Mouse (Mus musculus) fibroblast of lung, adult 2 months (primary cell): ENCODE measurements around the gene Pogk.

Experiments used
- DNase-seq: peaks from one replicate; pipeline ENCODE4 v3.0.0-alpha.2; 2011; ENCODE audit warnings: low read depth

The Pogk gene

DNA sequence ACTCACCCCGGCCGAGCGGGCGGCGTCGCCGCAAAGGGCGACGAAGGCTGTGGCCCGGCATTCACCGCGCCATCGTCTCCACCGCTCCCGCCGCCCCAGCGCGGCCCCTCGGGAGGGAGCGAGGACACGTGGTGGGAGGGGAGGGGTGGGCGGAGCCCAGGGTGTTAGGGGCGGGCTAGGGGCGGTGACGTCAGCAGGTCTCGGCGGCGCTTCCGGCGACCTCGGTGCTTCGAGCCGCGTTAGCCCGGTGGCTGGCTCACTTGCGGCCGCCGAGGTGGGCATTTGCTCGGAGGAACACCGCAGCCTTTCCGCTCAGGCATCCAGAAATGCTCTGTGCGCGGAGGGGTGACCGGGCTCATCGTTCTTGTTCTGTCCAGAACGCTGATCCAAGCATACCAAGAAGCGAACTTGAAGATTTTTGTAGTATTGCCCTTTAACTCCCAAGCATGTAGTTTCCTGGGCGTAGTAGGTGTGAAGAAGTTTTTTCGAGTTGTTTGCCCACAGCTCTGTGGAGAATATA lies at the start of gene Pogk:
TSS of gene Pogk (minus strand) at position 163 of the 520 bp plus-strand sequence.
- no peak for DNase-seq

DNA sequence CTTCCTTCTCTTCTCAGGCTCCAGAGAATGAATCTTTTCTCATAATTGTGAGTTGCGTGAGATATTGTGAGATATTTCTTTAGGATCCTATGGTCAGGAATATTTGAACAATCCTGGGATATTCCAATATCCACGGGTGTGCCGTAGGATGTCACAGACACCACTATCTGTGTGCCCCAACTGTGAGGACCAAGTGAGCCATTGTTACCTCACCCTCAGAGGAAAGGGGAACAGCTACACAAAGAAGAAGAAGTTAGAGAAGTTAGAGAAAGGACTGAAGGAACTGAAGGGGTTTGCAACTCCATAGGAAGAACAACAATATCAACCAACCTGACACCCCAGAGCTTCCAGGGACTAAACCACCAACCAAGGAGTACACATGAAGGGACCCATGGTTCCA lies 32.3 kb upstream of the Pogk start:
- no peak for DNase-seq

DNA sequence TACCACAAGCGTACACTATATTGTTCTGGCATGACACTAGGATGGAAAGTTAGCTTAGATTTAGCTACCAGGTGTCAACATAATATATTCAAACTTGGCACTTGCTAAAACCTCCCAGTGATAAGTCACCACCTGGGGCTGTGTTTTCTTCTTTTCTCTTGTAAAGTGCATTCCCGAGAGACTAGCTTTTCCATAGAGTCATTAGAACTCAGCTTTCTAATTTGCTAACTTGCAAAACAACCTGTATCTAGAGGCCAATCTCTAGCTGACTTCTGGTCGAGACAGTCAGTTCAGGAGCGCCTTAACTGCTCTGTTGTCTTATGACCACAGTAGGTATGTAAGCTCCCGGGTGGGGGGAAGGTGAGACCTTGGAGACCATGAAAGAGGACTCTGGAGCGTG lies 29.8 kb upstream of the Pogk start:
- DNase-seq, result no peak

DNA sequence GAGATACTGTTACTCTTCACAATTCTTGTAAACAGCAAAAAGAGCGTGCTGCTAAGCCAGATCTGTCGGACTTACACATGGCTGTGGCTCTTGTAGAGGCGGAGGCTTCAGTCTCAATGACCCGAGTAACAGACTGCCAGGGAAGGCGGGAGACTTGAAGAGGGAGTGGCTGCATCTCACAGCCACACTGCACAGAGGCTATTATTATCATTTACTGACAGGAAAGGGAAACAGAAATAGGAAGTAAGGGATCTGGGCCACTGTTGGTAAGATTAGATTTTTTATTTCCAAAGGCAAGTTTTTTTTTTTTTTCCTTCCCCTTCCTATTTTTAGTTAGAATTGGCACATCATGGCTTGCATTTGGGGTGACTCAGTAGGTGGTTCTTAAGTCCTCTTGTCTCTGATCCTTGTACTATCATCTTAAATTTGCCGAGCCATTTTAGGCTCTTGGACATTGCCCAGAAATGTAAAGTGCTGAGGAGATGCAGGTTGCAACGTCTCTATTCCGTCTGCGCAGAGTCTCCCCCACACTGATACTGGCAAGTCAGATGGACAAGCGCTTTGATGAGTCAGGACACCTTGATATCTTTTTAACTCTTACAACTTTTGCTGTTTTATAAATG lies 20.3 kb upstream of the Pogk start:
- DNase-seq, result no peak

DNA sequence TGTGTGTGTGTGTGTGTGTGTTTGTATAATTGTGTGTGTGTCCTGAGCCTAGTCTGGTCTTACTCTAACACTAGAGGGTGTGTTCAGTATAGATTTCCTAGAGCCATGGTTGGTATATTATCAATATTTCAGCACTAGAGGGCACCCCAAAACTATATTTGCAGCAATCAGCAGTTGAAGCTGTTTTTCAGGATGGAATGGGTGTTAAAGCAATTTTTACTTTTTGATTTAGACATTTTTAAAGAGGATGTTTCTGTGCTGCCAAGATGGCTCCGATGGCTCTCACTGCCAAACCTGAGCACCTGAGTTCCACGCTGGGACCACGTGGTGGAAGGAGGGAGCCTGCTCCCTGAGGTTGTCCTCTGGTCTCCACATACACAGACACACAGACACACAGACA lies 19.4 kb upstream of the Pogk start:
- DNase-seq, result no peak

DNA sequence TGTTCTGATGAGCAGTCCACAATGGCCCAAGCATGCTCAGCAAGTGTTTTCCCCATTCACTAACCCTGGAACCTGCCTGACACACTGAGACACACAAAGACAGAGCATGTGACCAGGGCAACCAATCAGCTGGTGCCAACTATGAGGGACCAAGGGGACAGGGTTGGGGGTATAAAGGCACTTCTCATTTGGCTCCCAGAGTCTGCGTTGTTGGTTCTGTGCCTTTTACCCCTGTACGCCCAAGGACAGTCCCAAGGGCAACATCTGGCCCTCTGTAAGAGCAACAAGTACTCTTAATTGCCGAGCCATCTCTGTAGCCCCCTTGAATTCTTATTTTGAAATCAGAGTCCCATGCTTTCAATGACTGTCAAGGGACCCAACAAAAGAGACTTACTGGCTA lies 2.6 kb upstream of the Pogk start:
- no peak for DNase-seq

DNA sequence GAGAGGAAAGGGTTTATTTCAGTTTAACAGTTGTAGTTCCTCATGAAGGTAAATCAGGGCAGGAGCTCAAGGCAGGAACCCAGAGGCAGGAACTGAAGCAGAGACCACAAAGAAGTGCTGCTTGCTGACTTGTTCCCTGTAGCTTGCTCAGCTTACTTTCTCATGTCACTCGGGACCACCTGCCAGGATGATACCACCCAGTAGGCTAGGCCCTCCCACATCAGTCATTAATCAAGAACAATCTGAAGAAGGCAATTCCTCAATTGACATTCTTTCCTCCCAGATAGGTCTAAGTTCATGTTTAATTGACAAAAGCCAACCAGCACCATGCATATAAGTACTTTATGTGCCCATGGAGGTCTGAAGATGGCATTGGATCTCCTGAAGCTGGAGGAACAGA lies 1.9 kb upstream of the Pogk start:
- DNase-seq, result no peak

DNA sequence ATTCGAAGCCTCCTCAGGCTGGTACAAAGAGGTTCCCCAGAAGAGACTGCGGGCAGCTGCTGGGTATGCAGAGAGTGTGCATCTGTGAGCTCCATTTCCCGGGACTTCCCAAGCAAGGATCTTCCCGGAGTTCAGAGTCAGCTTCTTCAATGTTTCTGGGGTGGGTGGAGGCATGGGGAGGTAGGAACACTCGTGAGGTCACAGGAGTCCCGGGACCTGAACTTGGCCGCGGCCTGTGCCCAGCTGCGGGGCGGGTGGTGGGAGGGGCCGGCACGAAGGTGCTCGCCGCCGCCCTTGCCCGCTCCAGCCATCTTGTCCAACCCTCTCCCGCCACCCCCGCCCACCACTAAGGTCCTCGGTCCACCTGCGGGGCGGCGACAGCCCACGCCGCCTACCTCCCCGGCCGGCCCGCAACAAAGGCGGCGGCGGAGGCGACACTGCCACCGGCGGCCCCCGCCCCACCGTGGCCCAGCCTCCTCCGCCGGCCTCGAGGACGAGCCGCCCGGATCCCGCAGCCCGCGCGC lies 424 bp downstream of the Pogk start:
- DNase-seq, result no peak

DNA sequence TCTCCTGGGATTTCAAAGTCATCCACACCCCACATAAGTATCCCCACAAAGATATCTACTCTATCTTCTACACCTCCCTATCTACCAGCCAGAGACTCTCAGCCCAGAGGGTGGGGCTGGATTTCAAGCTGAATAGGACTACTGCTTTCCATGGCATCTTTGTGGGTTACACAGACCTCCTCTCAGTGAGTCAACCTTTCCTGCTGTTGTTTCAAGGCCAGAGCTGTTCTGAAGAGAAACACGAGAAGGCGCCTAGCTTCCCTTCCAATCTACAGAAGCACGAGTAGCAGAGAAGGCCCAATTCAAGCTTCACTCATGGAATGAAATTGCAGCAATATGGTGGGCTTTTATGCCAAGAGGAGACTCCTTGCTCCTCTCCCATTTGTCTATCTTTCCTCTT lies 5.8 kb downstream of the Pogk start:
- DNase-seq, result no peak

DNA sequence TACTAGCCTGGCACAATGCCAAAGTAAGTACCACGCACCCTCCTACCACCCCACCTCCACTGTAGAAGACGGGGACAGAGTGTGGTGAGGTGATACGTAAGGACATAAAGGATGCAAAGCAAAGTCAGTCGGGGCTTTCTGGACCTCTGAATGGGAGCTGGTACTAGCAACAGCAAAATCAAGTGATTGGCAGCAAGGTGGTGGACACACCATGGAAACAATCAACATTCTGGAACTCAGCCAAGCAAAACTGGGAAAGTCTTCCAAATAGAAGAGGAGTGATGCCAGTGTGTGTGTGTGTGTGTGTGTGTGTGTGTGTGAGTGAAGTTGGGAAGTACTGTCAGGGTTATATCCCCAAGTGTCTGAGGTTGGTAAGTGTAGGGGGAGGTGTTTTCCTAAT lies 7.7 kb downstream of the Pogk start:
- DNase-seq, result no peak

DNA sequence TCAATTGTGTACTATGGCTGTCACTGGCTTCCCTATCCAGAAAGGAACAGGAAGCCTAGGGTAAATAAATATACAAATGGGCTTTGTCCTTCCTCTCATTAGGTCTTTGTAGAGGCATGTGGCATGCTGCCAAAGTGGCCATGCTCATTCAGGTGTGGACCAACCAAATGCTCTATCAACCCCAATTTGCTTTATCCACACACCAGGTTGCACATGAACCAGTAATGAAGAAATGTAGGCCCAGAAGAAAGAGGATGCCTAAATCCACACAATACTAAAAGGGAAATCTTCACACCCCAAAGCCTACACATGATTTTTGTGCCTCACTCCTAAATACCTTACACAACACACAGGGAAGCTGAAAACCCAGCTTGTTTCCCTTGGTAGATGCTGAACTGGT lies 8.2 kb downstream of the Pogk start:
- DNase-seq, result no peak

DNA sequence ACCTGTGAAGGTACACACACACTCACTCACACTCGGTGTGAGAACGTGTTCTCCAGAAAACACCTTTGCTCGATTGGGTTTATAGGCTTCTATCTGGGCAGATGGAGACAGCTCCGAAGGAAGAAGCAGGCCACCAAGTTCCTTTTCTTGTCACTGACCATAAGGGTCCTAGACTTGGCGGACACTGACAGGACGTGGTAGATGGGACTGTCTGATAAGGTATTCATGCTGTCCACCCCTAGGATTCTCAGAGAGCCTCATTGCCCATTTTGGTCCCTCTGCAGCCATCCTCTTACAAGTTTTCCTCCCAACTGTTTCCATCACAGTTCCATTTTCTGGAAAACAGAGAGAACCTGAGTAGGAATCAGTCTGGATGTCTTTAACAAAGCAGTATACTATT lies 13.3 kb downstream of the Pogk start:
- no peak for DNase-seq

DNA sequence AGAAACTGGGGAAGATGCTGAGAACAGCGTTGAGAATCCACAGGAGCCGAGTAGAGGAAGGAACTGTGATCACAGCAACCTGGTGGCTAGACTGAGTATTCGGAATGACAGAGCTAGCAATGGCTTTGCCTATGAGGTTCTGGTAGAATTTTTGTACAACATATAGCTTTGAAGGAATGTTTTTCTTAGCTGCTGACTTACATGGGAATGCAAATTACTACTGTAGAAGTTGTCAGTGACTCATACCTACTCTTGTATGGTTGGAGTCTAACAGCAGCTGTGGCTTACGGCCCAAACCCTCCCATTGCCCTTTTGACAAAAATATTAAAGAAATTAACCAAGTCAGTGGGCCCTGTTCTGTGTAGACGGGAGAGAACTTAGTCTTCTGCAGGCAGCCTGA lies 14.0 kb downstream of the Pogk start:
- no peak for DNase-seq

DNA sequence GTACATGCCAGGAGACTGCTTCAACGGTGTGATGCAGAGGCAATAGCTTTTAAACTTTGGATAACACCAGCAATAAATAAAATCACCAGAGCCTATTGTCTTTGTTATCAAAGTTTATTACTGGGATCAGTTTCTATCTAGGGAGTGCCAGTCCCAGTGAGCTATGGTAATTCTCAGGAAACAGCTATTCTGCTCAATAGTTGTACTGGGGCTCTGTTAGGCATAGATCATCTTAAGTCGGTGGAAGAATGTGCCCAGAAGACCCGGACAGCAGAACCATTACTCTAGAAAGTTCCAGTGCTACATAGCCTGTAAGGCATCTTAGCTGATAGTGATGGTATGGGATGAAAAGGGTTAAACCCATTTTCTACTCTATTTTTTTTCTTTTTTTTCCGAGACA lies 14.9 kb downstream of the Pogk start:
- DNase-seq, result no peak

DNA sequence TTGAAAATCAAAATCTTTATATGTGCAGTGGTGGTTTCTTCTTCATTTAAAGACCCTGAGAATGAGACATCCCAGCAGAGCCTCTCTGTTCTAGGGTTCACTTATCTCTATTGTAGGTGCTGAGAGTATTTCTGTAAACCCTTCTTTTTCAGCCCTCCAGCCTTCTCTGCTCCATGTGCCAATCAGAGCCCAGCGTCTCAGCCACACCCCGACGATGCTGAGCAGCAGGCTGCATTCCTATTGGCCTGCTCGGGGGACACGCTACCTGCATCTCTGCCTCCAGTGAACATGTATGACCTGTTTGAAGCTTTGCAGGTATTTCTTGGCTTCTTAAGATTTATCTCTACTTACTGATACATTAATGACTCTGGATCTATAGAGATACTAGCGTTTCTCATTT lies 18.0 kb downstream of the Pogk start:
- DNase-seq, result no peak

DNA sequence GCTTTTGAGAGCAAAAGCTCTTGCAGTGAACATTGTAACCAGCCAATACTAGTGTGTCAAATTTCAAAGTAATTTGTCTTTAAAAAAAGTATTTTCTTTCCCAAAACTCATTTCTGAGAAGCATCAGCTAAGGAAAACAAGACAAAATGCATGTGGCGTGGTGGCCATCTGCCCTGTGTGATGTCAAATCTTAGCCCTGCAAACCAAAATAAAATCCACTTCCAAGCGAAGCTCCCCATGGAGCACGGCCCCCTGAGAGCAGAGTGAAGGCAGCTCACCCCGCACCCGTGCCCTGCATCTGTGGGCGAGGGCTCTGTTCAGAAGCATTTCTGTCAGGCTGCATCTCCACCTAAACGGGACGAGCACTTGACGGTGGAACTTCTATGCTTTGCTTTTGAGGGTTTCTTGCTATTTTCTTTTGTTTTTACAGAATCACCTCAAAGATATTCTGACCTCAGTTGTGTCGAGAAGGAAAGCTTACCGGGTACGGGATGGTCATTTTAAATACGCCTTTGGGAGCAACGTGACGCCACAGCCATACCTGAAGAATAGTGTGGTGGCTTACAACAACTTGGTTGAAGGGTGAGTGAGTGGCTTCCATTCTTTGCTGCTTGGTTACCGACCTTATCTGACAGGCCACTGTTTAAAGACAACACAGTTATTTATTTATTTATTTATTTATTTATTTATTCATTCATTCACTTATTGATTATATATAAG lies 20.1 kb downstream of the Pogk start:
- DNase-seq, result no peak

DNA sequence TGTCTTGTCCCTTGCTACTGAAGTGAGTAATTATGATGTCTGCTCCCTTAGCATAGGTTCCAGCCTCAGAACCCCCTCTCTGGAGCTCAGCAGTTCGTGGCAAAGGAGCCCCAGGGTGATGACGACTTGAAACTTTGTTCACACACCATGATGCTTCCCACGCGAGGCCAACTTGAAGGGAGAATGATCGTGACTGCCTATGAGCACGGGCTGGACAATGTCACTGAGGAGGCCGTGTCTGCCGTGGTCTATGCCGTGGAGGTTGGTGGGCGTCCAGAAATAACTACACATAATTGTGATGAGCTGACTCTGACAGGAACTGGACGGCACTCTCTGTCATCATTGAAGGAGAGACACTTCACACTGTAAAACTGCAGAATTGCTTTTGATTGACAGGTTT lies 21.2 kb downstream of the Pogk start:
- DNase-seq, result no peak

DNA sequence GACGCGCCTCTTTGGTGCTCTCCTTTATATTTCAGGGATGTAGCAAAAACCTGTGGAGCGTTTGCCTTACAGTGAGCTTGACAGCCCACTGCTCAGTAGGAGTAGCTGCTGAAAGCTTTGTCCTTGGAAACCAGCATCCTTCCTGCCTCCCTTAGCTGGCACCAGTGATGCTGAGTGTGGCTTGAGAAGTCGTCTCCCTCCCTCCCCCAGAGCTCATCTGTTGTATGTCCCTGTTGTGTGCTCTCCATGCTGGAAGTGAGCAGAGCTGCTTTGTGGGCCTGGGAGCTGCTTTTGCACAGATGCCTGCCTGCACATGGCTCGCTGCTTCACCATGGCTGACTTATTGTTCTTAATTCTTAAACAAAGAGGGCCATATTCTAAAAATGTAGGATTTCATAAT lies 24.2 kb downstream of the Pogk start:
- DNase-seq, result no peak

DNA sequence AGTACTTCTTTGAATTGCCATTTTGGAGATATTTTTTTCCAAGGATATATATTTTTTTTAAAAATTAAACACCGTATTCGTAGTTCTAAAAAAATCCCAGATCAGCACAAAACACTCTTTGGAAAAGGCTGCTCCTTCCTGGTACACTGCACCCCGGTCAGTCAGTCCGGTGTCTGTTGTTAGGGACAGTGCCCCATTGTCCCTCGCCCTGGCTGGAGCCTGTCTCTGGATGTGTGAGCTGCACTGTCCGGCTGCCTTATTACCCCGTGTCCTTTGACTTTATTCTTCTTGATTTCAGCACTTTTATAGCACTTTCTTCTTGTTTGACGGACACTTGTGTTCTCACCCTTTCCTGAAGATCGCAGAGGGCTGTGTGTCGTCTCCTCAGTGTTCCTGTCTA lies 25.0 kb downstream of the Pogk start:
- no peak for DNase-seq

DNA sequence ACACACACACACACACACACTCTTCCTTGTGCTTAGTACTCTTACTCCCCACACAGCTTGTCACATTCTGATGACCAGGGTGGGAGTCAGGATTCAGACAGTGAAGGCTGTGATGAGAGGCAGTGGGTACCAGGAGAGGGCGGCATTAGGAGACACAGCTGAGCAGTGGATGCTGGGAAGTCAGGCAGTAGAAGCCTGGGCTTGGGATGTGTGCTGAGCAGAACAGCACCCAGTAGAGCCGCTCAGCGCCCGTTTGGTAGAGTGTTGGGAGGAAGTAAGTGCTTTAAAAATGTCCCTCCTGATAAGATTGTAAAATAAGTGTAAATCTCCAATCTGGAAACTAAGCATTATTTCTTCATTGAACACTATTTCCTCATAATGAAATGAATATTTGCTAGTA lies 27.0 kb downstream of the Pogk start:
- DNase-seq, result no peak

DNA sequence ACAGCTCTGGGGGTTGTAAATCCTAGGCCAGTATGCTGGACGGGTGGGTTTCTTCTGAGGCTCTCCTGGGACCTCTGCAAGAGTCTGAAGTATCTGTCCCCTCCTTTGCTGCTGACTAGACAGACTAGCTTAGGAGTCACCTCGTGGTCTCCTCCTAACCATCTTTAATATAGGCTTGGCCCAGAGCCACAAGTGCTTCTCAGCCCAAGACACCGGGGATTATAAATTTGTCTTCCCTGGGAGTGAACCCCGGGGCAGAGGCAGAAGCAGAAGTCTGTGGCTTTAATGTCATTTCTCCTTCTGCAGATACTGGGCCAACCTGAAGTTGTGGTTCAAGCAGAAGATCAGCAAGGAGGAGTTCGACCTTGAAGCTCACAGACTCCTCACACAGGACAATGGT lies 27.8 kb downstream of the Pogk start:
- DNase-seq, result no peak

DNA sequence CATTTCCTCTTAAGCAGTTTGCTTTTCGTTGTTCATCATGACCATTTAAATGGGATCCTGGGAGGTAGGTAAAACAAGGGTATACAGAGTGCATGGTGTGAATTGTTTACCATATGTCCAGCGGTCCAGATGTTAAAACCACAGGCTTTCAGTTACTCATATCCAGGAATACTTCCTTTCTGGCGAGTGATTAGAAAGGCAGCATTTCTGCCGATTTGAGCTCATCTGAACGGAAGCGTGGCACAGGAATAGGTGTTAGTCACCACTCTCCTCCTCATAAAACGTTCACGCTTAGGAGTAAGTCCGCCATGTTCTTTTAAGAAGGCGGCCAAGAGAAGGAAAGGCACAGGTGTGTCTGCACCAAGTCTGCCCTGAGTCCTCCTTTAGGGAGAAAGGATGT lies 28.3 kb downstream of the Pogk start:
- DNase-seq, result no peak

DNA sequence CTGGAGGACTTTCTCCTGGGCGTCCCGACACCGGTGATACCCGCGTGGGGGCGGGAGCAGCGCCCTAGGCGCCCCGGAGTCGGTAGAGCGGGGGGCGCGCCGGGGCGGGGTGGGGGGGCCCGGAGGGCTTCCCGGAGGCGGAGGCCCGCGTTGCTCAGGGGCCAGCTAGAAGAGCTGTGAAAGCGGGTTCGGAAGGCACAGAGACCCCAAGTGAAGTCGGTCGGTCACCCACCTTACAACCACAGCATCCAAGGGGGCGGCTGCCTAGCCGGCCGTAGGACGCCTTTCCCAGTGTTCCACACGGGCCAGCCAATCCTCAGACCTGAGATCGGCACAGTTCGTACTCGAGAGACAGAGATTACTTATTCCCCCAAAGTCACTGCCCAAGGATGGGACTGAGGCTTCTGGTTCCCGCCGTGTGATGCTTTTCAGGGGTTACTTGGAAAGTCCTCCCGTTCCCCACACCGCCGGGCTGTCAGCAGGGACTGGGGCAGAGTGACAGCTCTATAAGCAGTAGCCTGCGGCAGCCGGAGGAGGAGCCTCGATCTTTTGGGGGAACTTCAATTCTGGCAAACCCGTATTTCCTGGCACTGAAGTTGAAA lies 29.9 kb downstream of the Pogk start:
- DNase-seq, result no peak
